Mouse (Mus musculus): Measurements from ENCODE around the gene Nt5dc3.

GRCm38 (mm10) chr10:86828221-86829135 lies 49.7 kb downstream of the Nt5dc3 start:
- TF ChIP-seq CTCF (IDR thresholded peaks at IDR 0.05; ENCODE audit: low read depth, low read length) (no peak), POLR2A (IDR thresholded peaks at IDR 0.05; ENCODE audit: borderline replicate concordance, low read depth, low read length) (no peak)

Measured in bone marrow macrophage, adult 2 months (primary cell).